In the genomic region with DNA sequence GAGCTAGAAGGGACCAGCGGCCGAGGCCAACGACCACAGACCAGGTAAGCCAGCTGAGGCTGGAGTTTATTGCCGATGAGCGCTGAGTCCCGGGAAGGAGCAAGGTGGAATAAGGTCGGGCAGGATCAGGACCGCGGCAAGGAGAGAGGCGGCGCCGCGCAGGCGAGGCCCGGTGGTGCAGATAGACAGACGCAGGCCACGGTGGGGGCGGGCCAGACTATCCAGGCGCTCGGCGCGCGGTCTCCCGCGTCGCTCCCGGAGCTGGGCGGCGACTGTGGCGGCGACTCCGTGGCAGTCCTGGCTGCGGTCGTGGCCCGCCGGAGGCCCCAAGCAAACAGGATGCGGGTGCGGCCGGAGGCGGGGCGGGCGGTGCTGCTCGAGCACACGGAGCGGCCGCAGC, we compare ENCODE assay signal across 8 mouse cellular contexts. TPM values are rescaled to one million over a fixed set of nuclear protein-coding genes. Genes with fewer than 3 reads are reported as not detected.
DNase-seq lines count a peak whose midpoint lies in the region; ATAC-seq lines count a peak whose summit lies in the region.

No protein-coding gene starts in this region.

- WGBS in embryonic facial prominence, embryonic 12.5 days = under 1% methylated on average over 43 of the region's 46 CpGs
- WGBS in heart, embryonic 11.5 days (ENCODE audit: insufficient replicate concordance) = 0% methylated on average over 25 of the region's 46 CpGs
- WGBS in limb, embryonic 15.5 days = under 1% methylated on average over 36 of the region's 46 CpGs
- WGBS in midbrain, embryonic 14.5 days = under 1% methylated on average over 43 of the region's 46 CpGs

- peak; percentile 65 for DNase-seq in 3T3-L1 (ENCODE audit: low read depth, low spot score)
- peak; percentile 90 for DNase-seq in adrenal gland, postnatal 14 days
- peak; percentile 69 for DNase-seq in kidney, adult 9 months
- DNase-seq in midbrain, embryonic 14.5 days = peak; percentile 84
- DNase-seq in spleen, postnatal 14 days (ENCODE audit: low spot score in 2 of 2) = peak; percentile 62 to 70

- peaks cover 25% of the 10 kb centered on the region for H3K4me1 ChIP-seq in embryonic facial prominence, embryonic 12.5 days
- peaks cover 22% of the 10 kb centered on the region for H3K4me1 ChIP-seq in heart, embryonic 11.5 days (ENCODE audit: control insufficient read depth, insufficient read depth, low read length)
- H3K4me1 ChIP-seq in limb, embryonic 15.5 days = peaks cover 31% of the 10 kb centered on the region
- H3K4me1 ChIP-seq in midbrain, embryonic 14.5 days (ENCODE audit: control insufficient read depth, insufficient read depth, low read length) = peaks cover 22% of the 10 kb centered on the region

- H3K36me3 ChIP-seq in embryonic facial prominence, embryonic 12.5 days = peaks cover 26% of the 10 kb centered on the region
- H3K36me3 ChIP-seq in heart, embryonic 11.5 days (ENCODE audit: control insufficient read depth, insufficient read depth, low read length) = peaks cover 12% of the 10 kb centered on the region
- H3K36me3 ChIP-seq in limb, embryonic 15.5 days = peaks cover 28% of the 10 kb centered on the region
- peaks cover 27% of the 10 kb centered on the region for H3K36me3 ChIP-seq in midbrain, embryonic 14.5 days (ENCODE audit: control insufficient read depth, insufficient read depth, low read length)

- H3K4me3 ChIP-seq in embryonic facial prominence, embryonic 12.5 days = peak overlapping the region; percentile 66
- peak overlapping the region; percentile 83 for H3K4me3 ChIP-seq in heart, embryonic 11.5 days (ENCODE audit: low read depth, low read length)
- peak overlapping the region; percentile 80 for H3K4me3 ChIP-seq in limb, embryonic 15.5 days
- H3K4me3 ChIP-seq in midbrain, embryonic 14.5 days (replicated peaks; ENCODE audit: low read depth, low read length) = peak overlapping the region; percentile 78

- peak overlapping the region; percentile 73 for H3K4me2 ChIP-seq in embryonic facial prominence, embryonic 12.5 days (replicated peaks)
- peak overlapping the region; percentile 96 for H3K4me2 ChIP-seq in heart, embryonic 11.5 days
- peak overlapping the region; percentile 89 for H3K4me2 ChIP-seq in limb, embryonic 15.5 days
- H3K4me2 ChIP-seq in midbrain, embryonic 14.5 days (ENCODE audit: low read length) = peak overlapping the region; percentile 88

- 0 out of 2 replicates have a peak, but pooled peaks cover 2% of the 10 kb centered on the region for H3K27me3 ChIP-seq in embryonic facial prominence, embryonic 12.5 days
- no peaks in the 10 kb centered on the region for H3K27me3 ChIP-seq in heart, embryonic 11.5 days (ENCODE audit: control insufficient read depth, insufficient read depth, low read length)
- no peaks in the 10 kb centered on the region for H3K27me3 ChIP-seq in limb, embryonic 15.5 days
- H3K27me3 ChIP-seq in midbrain, embryonic 14.5 days (ENCODE audit: control insufficient read depth, insufficient read depth, low read length) = no peaks in the 10 kb centered on the region

- H3K27ac ChIP-seq in embryonic facial prominence, embryonic 12.5 days = peak overlapping the region; percentile 95
- peak overlapping the region; percentile 94 for H3K27ac ChIP-seq in heart, embryonic 11.5 days (ENCODE audit: low read depth, low read length)
- H3K27ac ChIP-seq in limb, embryonic 15.5 days = peak overlapping the region; percentile 94
- peak overlapping the region; percentile 95 for H3K27ac ChIP-seq in midbrain, embryonic 14.5 days (replicated peaks; ENCODE audit: low read depth, low read length)

- no peaks in the 10 kb centered on the region for H3K9me3 ChIP-seq in embryonic facial prominence, embryonic 12.5 days
- no peaks in the 10 kb centered on the region for H3K9me3 ChIP-seq in heart, embryonic 11.5 days (replicated peaks; ENCODE audit: control insufficient read depth, low read length)
- no peaks in the 10 kb centered on the region for H3K9me3 ChIP-seq in limb, embryonic 15.5 days
- H3K9me3 ChIP-seq in midbrain, embryonic 14.5 days (ENCODE audit: control insufficient read depth, low read length) = no peaks in the 10 kb centered on the region

- ATAC-seq in embryonic facial prominence, embryonic 12.5 days (ENCODE audit: insufficient number of reproducible peaks, insufficient read depth, low FRiP score, low TSS enrichment) = peak; percentile 79
- peak; percentile 79 for ATAC-seq in heart, embryonic 11.5 days (replicated peaks; ENCODE audit: insufficient number of reproducible peaks, low FRiP score, low TSS enrichment)
- peak; percentile 69 for ATAC-seq in limb, embryonic 15.5 days (ENCODE audit: insufficient number of reproducible peaks, low FRiP score, low TSS enrichment, low read depth)
- peak; percentile 73 for ATAC-seq in midbrain, embryonic 14.5 days (ENCODE audit: low FRiP score, low TSS enrichment)

- peak overlapping the region; percentile 75 for H3K9ac ChIP-seq in embryonic facial prominence, embryonic 12.5 days
- H3K9ac ChIP-seq in heart, embryonic 11.5 days (ENCODE audit: low read depth, low read length) = peak overlapping the region; percentile 88
- peak overlapping the region; percentile 81 for H3K9ac ChIP-seq in limb, embryonic 15.5 days
- H3K9ac ChIP-seq in midbrain, embryonic 14.5 days (replicated peaks; ENCODE audit: low read length) = peak overlapping the region; percentile 88

RNA-seq across cellular contexts. Expression of gene Inafm1, which starts 0.7 kb away (rescaled TPM):
- 16.6 and 21.1 TPM in 2 replicates for total RNA-seq in adrenal gland, postnatal 14 days (2021)
- polyA plus RNA-seq in embryonic facial prominence, embryonic 12.5 days (2016; fragmentation: Nextera tagmentation; extraction: Ambion mirVana) = 22.8 and 24.8 TPM in 2 replicates
- polyA plus RNA-seq in heart, embryonic 11.5 days (2014; fragmentation: Nextera tagmentation; extraction: Ambion mirVana) = 6.6 and 6.7 TPM in 2 replicates
- polyA plus RNA-seq in limb, embryonic 15.5 days (2015; fragmentation: Nextera tagmentation; extraction: Ambion mirVana) = 23.9 and 28.1 TPM in 2 replicates
- 36.4 and 44.7 TPM in 2 replicates for polyA plus RNA-seq in midbrain, embryonic 14.5 days (2014; fragmentation: Nextera tagmentation; extraction: Ambion mirVana)

RNA-seq across cellular contexts. Expression of gene C5ar1, which starts 13.3 kb away (rescaled TPM):
- 3.3 and 5.5 TPM in 2 replicates for total RNA-seq in adrenal gland, postnatal 14 days (2021)
- 0.87 and 1.1 TPM in 2 replicates for polyA plus RNA-seq in embryonic facial prominence, embryonic 12.5 days (2016; fragmentation: Nextera tagmentation; extraction: Ambion mirVana)
- 0.74 and 1.5 TPM in 2 replicates for polyA plus RNA-seq in heart, embryonic 11.5 days (2014; fragmentation: Nextera tagmentation; extraction: Ambion mirVana)
- polyA plus RNA-seq in limb, embryonic 15.5 days (2015; fragmentation: Nextera tagmentation; extraction: Ambion mirVana) = 5.3 and 5.4 TPM in 2 replicates
- polyA plus RNA-seq in midbrain, embryonic 14.5 days (2014; fragmentation: Nextera tagmentation; extraction: Ambion mirVana) = 0.11 and 1.6 TPM in 2 replicates

RNA-seq across cellular contexts. Expression of gene Ccdc9, which starts 13.9 kb away (rescaled TPM):
- 68.1 and 75.4 TPM in 2 replicates for total RNA-seq in adrenal gland, postnatal 14 days (2021)
- 45.7 and 49.2 TPM in 2 replicates for polyA plus RNA-seq in embryonic facial prominence, embryonic 12.5 days (2016; fragmentation: Nextera tagmentation; extraction: Ambion mirVana)
- polyA plus RNA-seq in heart, embryonic 11.5 days (2014; fragmentation: Nextera tagmentation; extraction: Ambion mirVana) = 11.3 and 16.4 TPM in 2 replicates
- 26.6 and 27.0 TPM in 2 replicates for polyA plus RNA-seq in limb, embryonic 15.5 days (2015; fragmentation: Nextera tagmentation; extraction: Ambion mirVana)
- 17.6 and 24.1 TPM in 2 replicates for polyA plus RNA-seq in midbrain, embryonic 14.5 days (2014; fragmentation: Nextera tagmentation; extraction: Ambion mirVana)

RNA-seq across cellular contexts. Expression of gene C5ar2, which starts 28.7 kb away (rescaled TPM):
- total RNA-seq in adrenal gland, postnatal 14 days (2021) = 0.37 and 0.75 TPM in 2 replicates
- polyA plus RNA-seq in embryonic facial prominence, embryonic 12.5 days (2016; fragmentation: Nextera tagmentation; extraction: Ambion mirVana) = 0.09 TPM in 1 of 2 replicates, not detected in the other
- polyA plus RNA-seq in heart, embryonic 11.5 days (2014; fragmentation: Nextera tagmentation; extraction: Ambion mirVana) = 0.21 and 0.34 TPM in 2 replicates
- 0.17 and 0.26 TPM in 2 replicates for polyA plus RNA-seq in limb, embryonic 15.5 days (2015; fragmentation: Nextera tagmentation; extraction: Ambion mirVana)
- polyA plus RNA-seq in midbrain, embryonic 14.5 days (2014; fragmentation: Nextera tagmentation; extraction: Ambion mirVana) = not detected in 2 replicates

RNA-seq across cellular contexts. Expression of gene Bbc3, which starts 35.5 kb away (rescaled TPM):
- total RNA-seq in adrenal gland, postnatal 14 days (2021) = 5.8 and 11.6 TPM in 2 replicates
- 7.4 and 8.5 TPM in 2 replicates for polyA plus RNA-seq in embryonic facial prominence, embryonic 12.5 days (2016; fragmentation: Nextera tagmentation; extraction: Ambion mirVana)
- polyA plus RNA-seq in heart, embryonic 11.5 days (2014; fragmentation: Nextera tagmentation; extraction: Ambion mirVana) = 3.7 and 6.0 TPM in 2 replicates
- polyA plus RNA-seq in limb, embryonic 15.5 days (2015; fragmentation: Nextera tagmentation; extraction: Ambion mirVana) = 6.4 and 7.0 TPM in 2 replicates
- polyA plus RNA-seq in midbrain, embryonic 14.5 days (2014; fragmentation: Nextera tagmentation; extraction: Ambion mirVana) = 16.8 and 24.8 TPM in 2 replicates

Comparison
In these comparisons a context has a peak if more than half of its experiments do, and no peak if none do; other contexts are left out.
1. Peak in every context shown above with its lines: DNase-seq, ATAC-seq, H3K4me3 ChIP-seq and H3K27ac ChIP-seq.